Mouse (Mus musculus): ENCODE measurements around the gene Zbtb11.

DNA sequence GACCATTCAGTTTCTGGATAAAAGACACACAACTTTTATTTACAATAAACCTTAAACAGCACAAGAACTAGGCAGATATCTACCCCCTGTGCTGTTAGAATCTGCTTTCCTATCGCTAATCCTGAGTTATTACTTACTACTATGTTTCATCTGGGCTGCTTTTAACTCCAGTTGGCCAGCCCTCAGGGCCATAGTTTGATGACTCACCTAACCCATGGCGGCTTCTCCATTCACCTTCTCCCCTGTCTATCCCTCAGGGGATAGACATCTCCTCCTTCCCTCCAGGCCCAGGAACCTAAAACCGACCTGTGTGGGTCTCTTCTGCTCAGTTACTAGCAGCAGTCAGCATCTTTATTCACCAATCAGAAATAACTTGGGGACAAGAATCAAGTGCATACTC lies 12.3 kb downstream of the Zbtb11 start:
- TF ChIP-seq HCFC1 (IDR thresholded peaks at IDR 0.05; ENCODE audit: borderline replicate concordance, insufficient read depth, low read length) (no peak), ZC3H11A (IDR thresholded peaks at IDR 0.05; ENCODE audit: borderline replicate concordance, low read depth, low read length) (no peak), CHD2 (IDR thresholded peaks at IDR 0.05; ENCODE audit: low read depth, low read length) (no peak), ZNF384 (IDR thresholded peaks at IDR 0.05; ENCODE audit: low read depth, low read length) (no peak), MAFK (IDR thresholded peaks at IDR 0.05; ENCODE audit: insufficient read depth, low read depth, low read length) (no peak)

Measured in ES-E14 (cell line).